Mouse (Mus musculus) T-helper 1 cell (primary cell): Measurements from ENCODE around the gene Tmprss7.

Experiments used
- in situ Hi-C: fragments of 300-600 bp; cut with MboI, MseI; formaldehyde crosslinking; loops from one replicate; pipeline ENCODE4 v1.15.1; 2025; ENCODE audit warnings: high pct_unique_total_duplicates

The Tmprss7 gene

DNA sequence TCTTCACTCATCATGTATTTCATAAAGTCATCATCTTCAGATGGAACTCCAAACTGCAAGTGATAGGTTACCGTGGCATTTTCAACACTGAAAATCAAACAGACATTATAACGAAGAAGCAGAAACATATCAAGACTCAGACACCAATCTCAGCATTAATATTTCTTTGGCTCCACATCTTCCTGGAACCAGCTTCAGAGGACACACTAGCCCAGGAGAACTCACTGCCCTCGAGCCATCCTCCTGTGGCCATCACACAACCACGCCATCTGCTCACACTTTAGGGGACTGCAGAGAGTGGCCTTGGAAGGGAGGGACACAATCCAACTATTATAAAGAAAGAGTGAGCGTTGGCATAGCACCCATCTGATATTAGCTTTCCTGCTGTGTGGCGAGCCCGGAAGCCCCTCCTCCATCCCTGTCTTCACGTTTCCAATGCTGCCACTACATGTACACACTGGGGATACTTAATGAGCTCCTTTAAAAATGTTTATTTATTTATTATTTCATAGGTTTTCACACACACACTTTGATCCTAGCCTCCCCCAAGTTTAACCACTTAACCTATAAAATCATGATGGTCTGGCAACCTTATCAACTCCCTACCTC lies 63.9 kb downstream of the Tmprss7 start:
- in situ Hi-C loops = loop anchor here (5.0 kb wide), 2 partner anchors 32 to 48 kb away; no protein-coding TSS in a partner anchor

DNA sequence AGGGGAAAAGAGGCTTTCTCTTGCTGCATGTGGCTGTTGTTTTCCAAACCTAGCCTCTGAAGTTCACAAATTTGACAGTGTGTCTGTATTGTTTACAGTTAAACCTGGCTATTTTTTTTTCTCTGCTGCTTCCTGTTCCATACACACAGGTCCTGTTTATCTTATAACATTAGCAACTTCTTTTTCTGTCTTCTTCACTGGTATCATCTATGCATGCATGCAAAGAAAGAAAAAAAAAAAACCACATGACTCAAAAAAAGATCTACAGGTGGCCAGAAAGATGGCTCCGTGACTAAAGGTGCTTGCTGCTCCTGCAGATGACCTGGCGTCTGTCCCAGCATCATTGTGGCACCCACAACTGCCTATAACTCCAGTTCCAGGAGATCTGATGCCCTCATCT lies 68.1 kb downstream of the Tmprss7 start:
- in situ Hi-C loops = no loop called here

DNA sequence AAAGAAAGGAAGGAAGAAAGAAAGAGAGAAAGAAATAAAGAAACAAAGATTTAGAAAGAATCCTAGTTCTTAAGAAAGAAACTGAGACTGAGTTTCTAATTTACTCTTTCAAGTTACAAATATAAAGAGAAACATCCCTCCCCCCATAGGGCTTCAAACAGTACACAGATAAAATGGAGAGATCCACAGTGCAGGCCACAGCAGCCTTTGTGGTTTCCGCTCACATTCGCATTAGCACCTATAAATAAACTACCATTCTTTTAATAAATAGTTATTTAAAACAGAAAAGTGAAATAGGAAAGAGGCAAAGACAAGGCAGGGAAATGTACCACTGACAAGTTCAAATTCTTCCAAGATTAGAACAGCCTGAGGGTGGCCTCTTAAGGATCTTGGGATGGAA lies 68.7 kb downstream of the Tmprss7 start:
- in situ Hi-C loops = loop anchor here (5.0 kb wide), 1 partner anchor 427 kb away; no protein-coding TSS in a partner anchor

DNA sequence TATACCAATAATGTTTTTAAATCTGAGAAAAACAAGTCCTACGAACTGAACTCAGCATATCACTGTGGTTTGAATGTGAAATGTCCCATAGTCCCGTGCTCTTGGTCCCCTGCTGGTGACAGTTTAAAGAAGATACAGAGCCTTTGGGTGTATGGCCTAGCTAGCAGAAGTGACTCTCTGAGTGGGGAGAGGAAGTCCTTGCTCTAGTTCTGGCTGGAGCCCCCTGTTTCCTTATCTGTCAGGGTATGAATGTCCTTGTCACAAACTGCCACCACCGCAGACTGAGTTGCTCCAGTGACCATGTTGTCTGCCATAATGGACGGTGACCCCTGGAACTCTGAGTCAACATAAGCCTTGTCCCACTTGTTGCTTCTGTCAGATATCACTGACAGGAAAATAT lies 70.2 kb downstream of the Tmprss7 start:
- in situ Hi-C loops = loop anchor here (5.0 kb wide), 1 partner anchor 426 kb away; no protein-coding TSS in a partner anchor

DNA sequence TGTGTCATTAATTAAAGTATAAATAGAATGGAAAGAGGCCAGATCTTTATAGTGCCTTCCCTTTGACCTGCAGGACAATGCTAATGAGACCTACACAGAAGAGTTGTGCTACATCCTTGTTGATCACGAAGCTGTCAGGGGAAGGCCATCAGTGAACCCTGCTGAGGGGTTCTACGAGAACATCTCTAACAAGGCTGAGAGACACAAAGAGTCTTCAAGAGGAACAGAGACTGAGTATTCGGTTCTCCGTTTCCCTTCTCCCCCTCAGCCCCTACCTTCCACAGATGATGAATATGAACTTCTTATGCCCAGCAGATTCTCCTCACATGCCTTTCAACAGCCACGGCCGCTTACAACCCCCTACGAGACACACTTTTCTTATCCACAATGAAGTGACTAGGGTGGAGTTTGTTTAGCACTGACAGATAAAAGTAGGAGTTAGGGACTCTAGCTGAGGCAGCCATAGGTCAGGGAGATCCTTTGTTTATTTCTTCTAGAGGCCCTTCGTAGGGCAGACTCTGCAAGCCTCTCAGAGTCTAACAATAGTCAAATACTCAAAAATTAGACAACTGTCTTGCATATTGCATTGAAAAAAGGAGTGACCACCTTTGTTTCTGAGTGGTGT lies 73.6 kb downstream of the Tmprss7 start:
- in situ Hi-C loops = loop anchor here (5.0 kb wide), 1 partner anchor 423 kb away; no protein-coding TSS in a partner anchor

DNA sequence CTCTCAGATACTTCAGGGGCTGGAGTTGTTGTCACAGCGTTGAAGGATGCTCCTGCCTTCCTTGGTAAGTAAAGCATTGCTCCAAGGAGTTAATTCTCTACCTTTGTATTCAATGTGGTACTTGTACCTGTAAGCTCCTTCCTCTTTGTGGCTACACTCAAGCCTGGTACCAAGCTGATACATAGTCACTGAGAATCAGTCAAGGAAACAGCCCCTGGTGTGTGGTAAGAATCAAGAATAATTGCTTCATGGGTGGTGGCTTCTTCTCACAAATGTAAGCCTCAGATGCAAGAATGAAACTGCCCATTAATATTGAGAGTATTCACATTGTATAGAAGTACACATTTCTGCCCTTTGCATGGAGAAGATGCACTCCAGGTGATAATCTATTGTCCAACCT lies 77.5 kb downstream of the Tmprss7 start:
- in situ Hi-C loops = no loop called here

DNA sequence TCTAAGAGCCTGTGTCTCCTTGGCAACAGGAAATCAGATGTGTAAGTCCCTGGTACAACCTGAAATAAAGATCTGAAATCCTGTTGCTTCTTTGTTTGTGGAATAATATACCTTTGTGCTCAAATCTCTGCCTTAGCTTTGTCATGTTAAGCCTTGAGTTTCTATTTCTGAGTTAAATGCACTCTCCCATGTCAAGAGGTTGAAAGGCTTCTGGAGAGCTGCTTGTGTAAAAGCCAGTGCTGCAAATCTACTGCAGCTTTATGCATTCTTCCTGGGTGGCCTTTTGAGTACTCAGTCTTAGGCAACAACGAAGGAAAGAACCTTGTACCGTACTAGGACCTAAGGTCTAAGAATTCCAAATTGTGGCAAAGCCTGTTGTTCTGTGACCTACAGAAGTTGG lies 80.2 kb downstream of the Tmprss7 start:
- in situ Hi-C loops = no loop called here

DNA sequence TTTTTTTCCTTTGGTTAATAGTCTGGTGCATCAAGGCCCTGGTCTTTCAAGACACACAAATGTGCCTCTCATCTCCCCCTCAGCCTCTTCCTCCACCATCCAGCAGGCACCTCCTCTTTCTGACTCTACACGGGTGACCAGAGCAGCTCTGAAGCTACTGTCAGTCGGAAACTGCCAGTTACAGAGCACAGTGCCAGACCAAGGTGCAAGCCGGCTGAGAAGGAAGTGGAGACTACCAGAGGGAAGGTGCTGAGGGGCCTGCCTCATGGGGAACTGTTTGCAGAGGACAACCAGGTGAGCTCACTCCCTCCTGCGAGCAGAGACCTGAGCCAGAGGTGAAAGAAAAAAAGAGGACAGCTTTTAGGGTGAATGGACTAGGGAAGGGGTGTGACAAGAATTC lies 83.2 kb downstream of the Tmprss7 start, which contains the start of gene Gcsam:
Gcsam (plus strand) TSS at position 114 of the 400 bp plus-strand sequence.
- in situ Hi-C loops = no loop called here

DNA sequence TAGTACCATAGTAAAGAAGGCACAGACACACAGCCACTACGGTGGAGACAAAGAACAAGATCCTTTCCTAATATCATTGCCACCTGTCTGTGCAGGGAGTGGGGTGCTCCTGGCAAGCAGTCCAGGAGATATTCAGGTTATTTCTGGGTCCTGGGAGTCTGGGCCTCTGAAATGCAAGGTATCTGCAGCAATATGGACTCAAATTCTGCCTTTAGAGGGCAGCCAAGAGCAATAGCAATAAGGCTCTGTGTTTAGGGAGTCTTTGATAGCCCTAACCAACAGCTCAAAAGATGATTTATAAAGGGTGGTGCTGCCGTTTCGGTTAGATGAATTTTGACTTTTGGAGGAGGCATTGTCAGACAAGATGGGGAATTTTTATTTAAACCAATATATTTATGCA lies 84.2 kb downstream of the Tmprss7 start:
- in situ Hi-C loops = no loop called here

DNA sequence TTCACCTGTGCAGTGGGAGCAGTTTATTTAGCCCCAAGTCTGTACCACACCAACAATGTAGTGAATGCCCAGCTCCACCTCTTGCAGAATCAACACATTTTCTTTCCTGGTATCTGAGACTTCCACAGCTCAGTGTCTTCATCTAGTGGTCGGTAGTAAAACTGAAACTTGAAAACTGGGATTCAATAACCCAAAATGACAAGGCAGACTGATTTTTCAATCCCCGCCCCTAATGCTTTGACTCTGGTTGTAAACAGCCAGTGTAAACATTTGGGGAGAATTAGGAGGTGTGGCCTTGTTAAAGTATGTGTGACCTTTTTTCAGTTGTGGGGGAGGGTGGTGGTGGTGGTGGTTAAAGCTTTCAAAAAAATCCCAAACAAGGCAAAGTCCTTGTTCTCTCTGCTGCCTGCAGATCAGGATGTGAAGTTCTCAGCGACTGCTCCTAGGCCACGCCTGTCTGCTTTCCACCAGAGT lies 84.9 kb downstream of the Tmprss7 start:
- in situ Hi-C loops = no loop called here
